In the genomic region with DNA sequence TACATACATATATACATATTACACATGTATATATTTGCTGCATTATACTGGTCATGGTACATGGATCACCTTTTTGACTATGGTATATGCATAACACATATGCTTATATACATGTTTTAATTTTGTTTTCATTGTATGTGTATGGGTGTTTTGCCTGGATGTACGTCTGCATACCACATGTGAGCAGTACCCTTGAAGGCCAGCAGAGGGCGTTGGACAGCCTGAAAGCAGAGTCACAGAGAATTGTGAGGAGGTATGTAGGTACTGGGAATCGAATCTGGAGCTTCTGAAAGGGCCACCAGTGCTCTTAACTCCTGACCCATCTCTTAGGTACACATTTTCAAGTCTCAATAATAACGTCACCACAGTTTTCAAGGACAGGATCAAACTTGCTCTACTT, we compare ENCODE assay signal across 12 mouse cellular contexts. TPM values are rescaled to one million over a fixed set of nuclear protein-coding genes. Genes with fewer than 3 reads are reported as not detected.
DNase-seq lines count a peak whose midpoint lies in the region; ATAC-seq and TF ChIP-seq lines count a peak whose summit lies in the region.
"Had no signal": no experiment of that assay in that cellular context is flagged by ENCODE, and none has a peak within 500 bp of the region (broad histone marks: within the 10 kb centered on the region; RNA-seq: fewer than 3 reads in every experiment).

No protein-coding gene starts in this region.

- H3K4me3 ChIP-seq in cerebellum, adult 2 months (replicated peaks; ENCODE audit: insufficient read depth, low read depth, low read length): no peak overlapping the region
- H3K4me3 ChIP-seq in kidney, postnatal 0 days (replicated peaks; ENCODE audit: low read depth, low read length): no peak overlapping the region
- no peak overlapping the region for H3K4me3 ChIP-seq in E14TG2a.4 (replicated peaks; ENCODE audit: low read length)
- H3K4me3 ChIP-seq in limb, embryonic 10.5 days: no peak overlapping the region
- no peak overlapping the region for H3K4me3 ChIP-seq in thymus, adult 2 months (ENCODE audit: control insufficient read depth, insufficient read depth, low read length)

- TF ChIP-seq CTCF in cerebellum, adult 2 months (IDR thresholded peaks at IDR 0.05; ENCODE audit: borderline replicate concordance, insufficient read depth, low read depth, low read length): peak; percentile 24; the same call in 1 of the 2 replicates
- peak; percentile 56 for TF ChIP-seq CTCF in kidney, postnatal 0 days (IDR thresholded peaks at IDR 0.05; ENCODE audit: low read depth)
- peak; percentile 80 for TF ChIP-seq CTCF in E14TG2a.4 (conservative IDR thresholded peaks at IDR 0.05; ENCODE audit: low read length)
- TF ChIP-seq CTCF in thymus, adult 2 months (IDR thresholded peaks at IDR 0.05; ENCODE audit: borderline replicate concordance, control insufficient read depth, extremely low read depth, insufficient read depth, low read length, poor library complexity): no peak

- no peak overlapping the region for H3K9ac ChIP-seq in kidney, postnatal 0 days (ENCODE audit: low read depth, low read length)

- 50% methylated on average over 4 of the region's 4 CpGs for WGBS in cerebellum, adult 2 months
- WGBS in kidney, postnatal 0 days: 51% methylated on average over 4 of the region's 4 CpGs
- WGBS in limb, embryonic 10.5 days: 59% methylated on average over 4 of the region's 4 CpGs
- WGBS in thymus, adult 2 months: 49% methylated on average over 4 of the region's 4 CpGs

- H3K4me2 ChIP-seq in kidney, postnatal 0 days (ENCODE audit: low read length): no peak overlapping the region

- DNase-seq in cerebellum, adult 2 months: no peak
- DNase-seq in kidney, postnatal 0 days (ENCODE audit: low spot score): no peak
- DNase-seq in kidney, adult 8-10 months: no peak
- DNase-seq in limb, embryonic 10.5 days (ENCODE audit: low spot score): peak; percentile 37
- DNase-seq in adrenal gland, adult 8-10 months: no peak
- DNase-seq in thymus, adult 2 months: no peak
- DNase-seq: heart, postnatal 14 days had no signal

- no peaks in the 10 kb centered on the region for H3K9me3 ChIP-seq in kidney, postnatal 0 days (replicated peaks; ENCODE audit: low read length)
- no peaks in the 10 kb centered on the region for H3K9me3 ChIP-seq in E14TG2a.4 (ENCODE audit: low read length)
- no peaks in the 10 kb centered on the region for H3K9me3 ChIP-seq in limb, embryonic 10.5 days (replicated peaks)

- ATAC-seq in cerebellum, adult (ENCODE audit: insufficient number of reproducible peaks, low FRiP score, low TSS enrichment): no peak
- no peak for ATAC-seq in kidney, postnatal 0 days (replicated peaks; ENCODE audit: low FRiP score, low read depth)
- ATAC-seq: forebrain, embryonic 16.5 days; inflammation-experienced regulatory T-cells, adult 6 months had no signal

- no peak overlapping the region for H3K27ac ChIP-seq in cerebellum, adult 2 months (ENCODE audit: insufficient read depth, low read length)
- no peak overlapping the region for H3K27ac ChIP-seq in kidney, postnatal 0 days
- H3K27ac ChIP-seq in limb, embryonic 10.5 days: no peak overlapping the region
- H3K27ac ChIP-seq in thymus, adult 2 months (ENCODE audit: control insufficient read depth, insufficient read depth, low read length): no peak overlapping the region

- H3K4me1 ChIP-seq in cerebellum, adult 2 months (ENCODE audit: control insufficient read depth, insufficient read depth, low read length): no peaks in the 10 kb centered on the region
- no peaks in the 10 kb centered on the region for H3K4me1 ChIP-seq in kidney, postnatal 0 days (replicated peaks; ENCODE audit: insufficient read depth, low read length)
- H3K4me1 ChIP-seq in E14TG2a.4 (replicated peaks; ENCODE audit: low read depth, low read length): no peaks in the 10 kb centered on the region
- peaks cover 20% of the 10 kb centered on the region for H3K4me1 ChIP-seq in limb, embryonic 10.5 days
- H3K4me1 ChIP-seq in thymus, adult 2 months (replicated peaks; ENCODE audit: control insufficient read depth, insufficient read depth, low read length): no peaks in the 10 kb centered on the region

- no peaks in the 10 kb centered on the region for H3K36me3 ChIP-seq in kidney, postnatal 0 days (ENCODE audit: insufficient read depth, low read length)
- H3K36me3 ChIP-seq in E14TG2a.4 (ENCODE audit: insufficient read depth, low read length): no peaks in the 10 kb centered on the region
- no peaks in the 10 kb centered on the region for H3K36me3 ChIP-seq in limb, embryonic 10.5 days
- H3K36me3 ChIP-seq in thymus, adult 2 months (ENCODE audit: control insufficient read depth, insufficient read depth, low read length): no peaks in the 10 kb centered on the region
- H3K36me3 ChIP-seq: G1E had no signal

- no peaks in the 10 kb centered on the region; the same call in 1 of the 2 replicates for H3K27me3 ChIP-seq in cerebellum, adult 2 months (ENCODE audit: control insufficient read depth, insufficient read depth, low read length)
- no peaks in the 10 kb centered on the region for H3K27me3 ChIP-seq in kidney, postnatal 0 days (ENCODE audit: insufficient read depth, low read length)
- H3K27me3 ChIP-seq in E14TG2a.4 (ENCODE audit: insufficient read depth, low read length): no peaks in the 10 kb centered on the region
- no peaks in the 10 kb centered on the region for H3K27me3 ChIP-seq in limb, embryonic 10.5 days (ENCODE audit: low read depth, poor library complexity, severe bottlenecking)
- no peaks in the 10 kb centered on the region for H3K27me3 ChIP-seq in thymus, adult 2 months (ENCODE audit: control insufficient read depth, insufficient read depth, low read length)

- TF ChIP-seq POLR2A in cerebellum, adult 2 months (IDR thresholded peaks at IDR 0.05; ENCODE audit: borderline replicate concordance, insufficient read depth, low read length): no peak
- TF ChIP-seq POLR2A in thymus, adult 2 months (IDR thresholded peaks at IDR 0.05; ENCODE audit: control insufficient read depth, extremely low read depth, insufficient read depth, low read length, poor library complexity): no peak

RNA-seq across cellular contexts. Expression of a gene that starts 43.2 kb away (rescaled TPM):
- 2.0 and 2.4 TPM in 2 replicates for polyA plus RNA-seq in cerebellum, adult 2 months (2012; rRNA removed)
- 0.14 and 0.24 TPM in 2 replicates for polyA plus RNA-seq in kidney, postnatal 0 days (2015; fragmentation: Nextera tagmentation; extraction: Ambion mirVana)
- polyA plus RNA-seq in limb, embryonic 10.5 days (2016; fragmentation: Nextera tagmentation; extraction: Ambion mirVana): 0.79 and 1.2 TPM in 2 replicates
- total RNA-seq in adrenal gland, adult 8-10 months (2022): under 1 TPM in 2 of 4 experiments, not detected in 2; 0.09 to 0.14 TPM
- polyA plus RNA-seq in thymus, adult 2 months (2012; rRNA removed): 0.06 and 0.07 TPM in 2 replicates
- polyA plus RNA-seq: G1E; inflammation-experienced regulatory T-cells, adult 6 months had no signal
